Mouse (Mus musculus): ENCODE measurements around the gene Ctsr.

GRCm38 (mm10) chr13:61203310-61203709, 39.3 kb upstream of the Ctsr start, which contains the start of gene Cts6:
- no peak for TF ChIP-seq CTCF (IDR thresholded peaks at IDR 0.05; ENCODE audit: borderline replicate concordance, extremely low read depth, insufficient read depth, insufficient read length)
- TF ChIP-seq POLR2A (IDR thresholded peaks at IDR 0.05; ENCODE audit: borderline replicate concordance, extremely low read depth, insufficient read depth, insufficient read length, poor library complexity, severe bottlenecking) = no peak
